14 mouse cellular contexts compared by ENCODE assay signal in genomic region chr13:39526469-39526868, GRCm38 (mm10).
DNase-seq lines count a peak whose midpoint lies in the region; ATAC-seq and TF ChIP-seq lines count a peak whose summit lies in the region.
"Had no signal": no experiment of that assay in that cellular context is flagged by ENCODE, and none has a peak within 500 bp of the region (broad histone marks: within the 10 kb centered on the region; RNA-seq: fewer than 3 reads in every experiment).

No protein-coding gene starts in this region.

- ATAC-seq in liver, postnatal 0 days, result no peak
- ATAC-seq in liver, embryonic 11.5 days (replicated peaks; ENCODE audit: low FRiP score), result no peak
- ATAC-seq: intestine, embryonic 16.5 days had no signal

- intact Hi-C loops in heart, adult 2 months (cut with DNase I), result no loop called here

- H3K79me2 ChIP-seq in heart, adult 2 months (replicated peaks; ENCODE audit: control insufficient read depth, insufficient read depth, low read length), result no peaks in the 10 kb centered on the region

- H3K9me3 ChIP-seq in liver, postnatal 0 days (ENCODE audit: low read length), result no peaks in the 10 kb centered on the region
- H3K9me3 ChIP-seq in liver, embryonic 11.5 days (ENCODE audit: control insufficient read depth, low read length), result no peaks in the 10 kb centered on the region
- H3K9me3 ChIP-seq: heart, embryonic 15.5 days; stomach, embryonic 15.5 days had no signal

- H3K27ac ChIP-seq in heart, adult 2 months, result no peak overlapping the region
- no peak overlapping the region for H3K27ac ChIP-seq in liver, postnatal 0 days (ENCODE audit: low read depth)
- H3K27ac ChIP-seq in liver, embryonic 11.5 days (ENCODE audit: low read depth, low read length), result no peak overlapping the region
- H3K27ac ChIP-seq: gastrocnemius, adult 2 months; heart, embryonic 15.5 days; stomach, embryonic 15.5 days had no signal

- H3K36me3 ChIP-seq in heart, adult 2 months (ENCODE audit: control insufficient read depth, insufficient read depth, low read length), result no peaks in the 10 kb centered on the region
- no peaks in the 10 kb centered on the region for H3K36me3 ChIP-seq in liver, postnatal 0 days (replicated peaks; ENCODE audit: insufficient read depth, low read length)
- no peaks in the 10 kb centered on the region for H3K36me3 ChIP-seq in liver, embryonic 11.5 days (ENCODE audit: control insufficient read depth, insufficient read depth, low read length)
- H3K36me3 ChIP-seq: heart, embryonic 15.5 days; stomach, embryonic 15.5 days had no signal

- H3K9ac ChIP-seq in heart, adult 2 months (ENCODE audit: low read depth, low read length), result no peak overlapping the region
- no peak overlapping the region for H3K9ac ChIP-seq in liver, postnatal 0 days (replicated peaks)
- H3K9ac ChIP-seq in liver, embryonic 11.5 days (ENCODE audit: low read depth, low read length), result no peak overlapping the region
- H3K9ac ChIP-seq: heart, embryonic 15.5 days; stomach, embryonic 15.5 days had no signal

- DNase-seq in heart, adult 2 months, result no peak
- DNase-seq in heart, adult 18-20 months, result no peak
- no peak for DNase-seq in liver, postnatal 0 days
- DNase-seq in liver, embryonic 11.5 days (ENCODE audit: low spot score), result no peak
- DNase-seq in NIH3T3 (ENCODE audit: low read depth), result peak; percentile 8
- peak; percentile 1 to 46 for DNase-seq in kidney, postnatal 36 days
- DNase-seq in B cell, adult 2 months, result no peak
- DNase-seq in right cerebral cortex, postnatal 36 days (ENCODE audit: low spot score in 2 of 2), result no peak
- DNase-seq: adrenal gland, adult 8-10 months; cerebellum, adult 18-20 months; gastrocnemius, adult 2 months had no signal

- no peak overlapping the region for H3K4me2 ChIP-seq in liver, postnatal 0 days (ENCODE audit: low read depth, low read length)
- no peak overlapping the region for H3K4me2 ChIP-seq in liver, embryonic 11.5 days
- H3K4me2 ChIP-seq: heart, embryonic 15.5 days; stomach, embryonic 15.5 days had no signal

- peak; percentile 28 for TF ChIP-seq CTCF in heart, adult 2 months (IDR thresholded peaks at IDR 0.05)
- TF ChIP-seq CTCF in liver, postnatal 0 days (IDR thresholded peaks at IDR 0.05; ENCODE audit: low read depth), result peak; percentile 39

- H3K27me3 ChIP-seq in heart, adult 2 months (ENCODE audit: control insufficient read depth, insufficient read depth, low read length), result no peaks in the 10 kb centered on the region
- H3K27me3 ChIP-seq in liver, postnatal 0 days (ENCODE audit: insufficient read depth, low read length), result no peaks in the 10 kb centered on the region
- no peaks in the 10 kb centered on the region for H3K27me3 ChIP-seq in liver, embryonic 11.5 days (replicated peaks; ENCODE audit: control insufficient read depth, insufficient read depth, low read length)
- H3K27me3 ChIP-seq: heart, embryonic 15.5 days; stomach, embryonic 15.5 days had no signal

- no peak for TF ChIP-seq EP300 in heart, adult 2 months (IDR thresholded peaks at IDR 0.05; ENCODE audit: insufficient read depth, low read depth, low read length)
- no peak for TF ChIP-seq EP300 in liver, postnatal 0 days (IDR thresholded peaks at IDR 0.05; ENCODE audit: low read depth)

- H3K4me3 ChIP-seq in heart, adult 2 months, result no peak overlapping the region
- no peak overlapping the region for H3K4me3 ChIP-seq in liver, postnatal 0 days (ENCODE audit: low read depth, low read length)
- no peak overlapping the region for H3K4me3 ChIP-seq in liver, embryonic 11.5 days (ENCODE audit: low read depth, low read length)
- H3K4me3 ChIP-seq: gastrocnemius, adult 2 months; heart, embryonic 15.5 days; stomach, embryonic 15.5 days had no signal

- WGBS in heart, adult 2 months, result 85% methylated on average over 1 of the region's 1 CpGs
- WGBS in liver, postnatal 0 days (ENCODE audit: insufficient replicate concordance), result 81% methylated on average over 1 of the region's 1 CpGs
- WGBS in liver, embryonic 11.5 days, result 76% methylated on average over 1 of the region's 1 CpGs

- TF ChIP-seq POLR2A in heart, adult 2 months (IDR thresholded peaks at IDR 0.05; ENCODE audit: insufficient read depth, low read depth, low read length), result no peak

- H3K4me1 ChIP-seq in heart, adult 2 months (ENCODE audit: control insufficient read depth, insufficient read depth, low read length), result no peaks in the 10 kb centered on the region
- H3K4me1 ChIP-seq in liver, postnatal 0 days (ENCODE audit: insufficient read depth), result no peaks in the 10 kb centered on the region
- H3K4me1 ChIP-seq in liver, embryonic 11.5 days (replicated peaks; ENCODE audit: control insufficient read depth, insufficient read depth, low read length), result no peaks in the 10 kb centered on the region
- H3K4me1 ChIP-seq: heart, embryonic 15.5 days; stomach, embryonic 15.5 days had no signal

Comparison
In these comparisons a context has a peak if more than half of its experiments do, and no peak if none do; other contexts are left out.
1. DNase-seq: peak in NIH3T3 (single experiment) and kidney, postnatal 36 days (2 of 2); none in heart, adult 2 months (0 of 2), heart, adult 18-20 months (0 of 2), liver, postnatal 0 days (single experiment), liver, embryonic 11.5 days (single experiment), B cell, adult 2 months (0 of 2) and right cerebral cortex, postnatal 36 days (0 of 2).